Mouse (Mus musculus) neural tube, embryonic 10.5 days (tissue): Measurements from ENCODE around the gene Caprin2.

Experiments used
- DNase-seq: peaks from one replicate; pipeline ENCODE4 v3.0.0-alpha.2; 2017; ENCODE audit warnings: low spot score; ENCODE audit errors: extremely low spot score

The Caprin2 gene

DNA sequence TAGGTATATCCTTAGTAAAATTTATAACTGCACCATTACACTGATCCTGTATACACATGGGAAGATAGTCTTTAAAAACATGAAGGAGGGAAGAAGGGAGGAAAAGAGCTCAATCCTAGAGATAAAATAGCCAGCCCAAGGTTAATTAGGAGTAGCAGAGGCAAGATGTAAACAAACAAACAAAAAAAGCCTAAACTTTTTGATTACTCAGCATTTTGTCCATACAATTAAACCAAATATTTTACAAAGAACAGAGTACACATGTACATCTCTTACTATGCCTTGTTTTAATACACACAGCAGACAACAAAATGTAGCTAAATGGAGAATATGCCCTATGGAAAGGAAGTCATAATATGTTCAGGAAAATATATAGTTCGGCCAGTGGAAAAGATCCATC lies 54.3 kb downstream of the Caprin2 start:
- no peak for DNase-seq

DNA sequence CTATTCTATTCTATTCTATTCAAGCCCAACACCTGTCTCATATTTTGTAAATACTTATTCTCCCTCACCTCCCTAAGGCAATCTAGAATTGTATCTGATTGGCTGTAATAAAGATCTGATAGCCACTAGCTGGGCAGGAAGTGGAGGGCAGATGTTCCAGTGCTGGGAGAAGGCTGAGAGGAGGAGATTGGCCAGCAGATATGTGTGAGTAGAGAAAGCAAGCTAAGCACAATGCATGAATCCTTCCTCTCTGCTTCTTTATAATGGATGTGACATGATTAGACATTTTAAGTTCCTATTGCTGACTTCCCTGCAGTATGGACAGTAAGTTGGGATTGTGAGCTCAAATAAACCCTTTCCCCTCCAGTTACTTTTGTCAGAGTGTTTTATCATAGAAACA lies 57.6 kb downstream of the Caprin2 start:
- DNase-seq, result no peak

DNA sequence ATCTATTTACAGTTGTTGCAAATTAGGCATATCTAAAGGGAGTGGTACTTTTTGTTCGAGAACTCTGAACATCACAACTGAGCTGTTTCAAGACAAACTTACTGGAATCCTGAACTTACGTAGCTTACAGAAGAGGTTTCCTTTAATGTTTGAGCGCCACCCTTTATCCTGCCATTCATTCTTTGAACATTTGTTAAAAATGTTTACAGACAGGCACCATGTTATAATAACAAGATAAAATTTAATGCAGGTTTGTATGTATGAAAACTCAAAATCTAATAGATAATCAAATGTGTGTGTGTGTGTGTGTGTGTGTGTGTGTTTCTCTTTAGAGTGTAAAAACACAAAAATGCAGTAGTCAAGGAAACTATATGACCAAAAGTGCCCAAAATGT lies 64.3 kb downstream of the Caprin2 start:
- no peak for DNase-seq

DNA sequence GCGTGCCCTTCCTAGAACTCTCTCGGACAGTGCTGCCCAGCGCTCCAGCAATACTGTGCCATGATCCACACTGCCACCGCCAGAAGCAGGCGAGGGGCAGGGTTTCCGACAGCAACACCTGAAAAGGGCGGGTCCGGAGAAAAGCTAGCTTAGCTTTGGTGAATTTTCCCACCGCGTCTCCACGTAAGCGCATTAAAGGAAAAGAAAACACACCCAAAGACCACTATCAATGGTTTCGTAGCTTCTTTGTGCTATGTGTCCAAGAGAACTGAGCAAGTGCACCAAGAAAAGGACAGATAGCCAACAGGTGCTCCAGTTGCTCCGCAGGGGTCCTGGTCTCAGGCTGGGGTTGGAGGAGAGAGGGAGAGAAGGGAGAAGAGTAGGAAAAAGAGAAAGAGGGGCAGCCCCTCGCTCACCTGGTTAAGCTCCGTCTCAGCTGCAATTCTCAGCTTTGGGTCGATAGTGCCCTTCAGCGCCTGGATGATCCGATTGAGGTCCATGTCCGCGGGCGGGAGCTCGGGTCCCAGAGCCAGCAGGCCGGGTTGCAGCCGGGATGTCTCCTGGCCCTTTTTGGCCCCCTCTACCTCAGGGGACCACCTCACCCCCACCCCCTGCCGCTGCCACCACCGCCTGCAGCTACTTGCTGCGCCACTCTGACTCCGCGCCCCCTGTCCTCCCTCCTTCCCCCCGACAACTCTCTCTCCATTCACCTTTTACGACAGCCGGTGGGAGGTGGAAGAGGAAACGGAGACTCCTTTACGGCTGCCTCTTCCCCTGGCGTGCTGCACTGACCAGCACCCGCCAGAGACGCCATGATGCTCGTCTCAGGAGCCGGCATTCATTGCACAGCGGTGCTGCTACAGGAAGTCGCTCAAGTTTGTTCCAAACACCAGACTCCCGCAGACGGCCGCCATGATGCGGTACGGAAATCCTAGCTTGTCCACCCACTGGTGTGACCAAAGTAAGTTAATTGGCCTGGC lies 65.0 kb downstream of the Caprin2 start, which contains the start of gene Ipo8:
Ipo8 (minus strand) TSS at position 720 of the 980 bp plus-strand sequence.
- DNase-seq, result peak; percentile 93

DNA sequence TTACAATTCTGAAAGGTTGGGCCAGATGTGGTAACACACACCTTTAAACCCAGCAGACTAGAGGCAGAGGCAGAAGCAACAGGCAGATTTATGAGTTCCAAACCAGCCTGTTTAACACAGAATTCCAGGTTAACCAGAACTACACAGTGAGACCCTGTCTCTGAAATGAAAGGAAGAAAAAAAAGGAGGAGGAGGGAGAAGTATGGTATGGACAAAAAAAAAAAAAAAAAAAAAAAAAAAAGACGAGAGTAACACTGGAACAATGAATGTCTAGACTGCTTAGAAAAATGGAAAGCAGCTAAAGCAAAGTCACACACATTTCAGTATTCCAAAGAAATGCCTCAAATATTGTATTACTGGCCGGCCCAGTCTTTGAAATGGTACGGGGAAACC lies 65.7 kb downstream of the Caprin2 start:
- DNase-seq, result no peak

DNA sequence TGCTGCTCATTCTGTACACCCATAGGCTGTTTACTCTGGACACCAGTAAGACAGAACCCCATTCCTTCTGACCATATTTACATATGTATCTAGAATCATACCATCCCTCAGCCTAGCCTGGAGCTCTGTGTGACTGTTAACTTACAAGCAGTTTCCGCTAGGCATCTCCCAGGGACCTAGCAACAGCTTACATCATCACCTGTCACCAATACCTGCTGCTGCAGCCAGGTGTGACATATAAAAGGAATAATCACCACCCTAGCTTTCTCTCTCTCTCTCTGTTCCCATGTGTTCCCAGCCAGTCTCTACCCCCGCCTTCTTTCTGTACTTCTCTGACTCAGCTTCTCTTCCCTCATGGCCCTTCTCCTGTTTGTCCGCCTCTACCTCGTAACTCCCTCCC lies 69.9 kb downstream of the Caprin2 start:
- no peak for DNase-seq

DNA sequence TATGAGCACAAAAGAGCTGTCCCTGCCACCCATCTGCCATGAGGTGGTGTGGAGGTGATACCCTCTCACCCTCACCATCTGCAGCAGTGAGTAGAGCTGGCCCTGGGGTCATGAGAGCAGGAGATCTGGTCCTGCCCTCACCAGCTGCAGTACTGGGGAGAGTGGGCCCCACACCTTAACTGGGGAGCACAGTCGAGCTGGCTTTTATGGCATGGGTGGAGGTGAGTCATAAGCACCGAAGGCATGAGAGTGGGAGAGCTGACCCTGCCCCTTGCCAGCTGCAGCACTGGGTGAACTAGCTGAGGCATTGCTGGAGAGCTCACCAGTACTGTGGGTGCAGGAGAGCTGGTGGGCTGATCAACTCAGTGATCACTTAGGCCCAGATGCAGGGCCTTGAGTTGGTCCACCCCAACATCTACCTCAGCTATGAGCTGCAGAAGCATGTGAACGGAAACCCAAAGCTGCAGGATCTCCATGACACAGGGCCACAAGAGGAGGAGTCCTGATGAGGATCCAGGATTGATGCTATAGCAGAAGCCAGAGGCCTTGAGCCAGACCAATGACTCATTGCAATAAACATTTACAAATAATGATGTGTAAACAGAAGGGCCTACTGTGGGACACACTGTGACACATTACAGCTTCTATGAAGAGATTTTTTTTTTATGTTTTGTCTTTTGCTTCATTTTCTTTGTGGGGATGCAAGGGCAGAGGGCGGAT lies 77.3 kb downstream of the Caprin2 start:
- DNase-seq, result no peak

DNA sequence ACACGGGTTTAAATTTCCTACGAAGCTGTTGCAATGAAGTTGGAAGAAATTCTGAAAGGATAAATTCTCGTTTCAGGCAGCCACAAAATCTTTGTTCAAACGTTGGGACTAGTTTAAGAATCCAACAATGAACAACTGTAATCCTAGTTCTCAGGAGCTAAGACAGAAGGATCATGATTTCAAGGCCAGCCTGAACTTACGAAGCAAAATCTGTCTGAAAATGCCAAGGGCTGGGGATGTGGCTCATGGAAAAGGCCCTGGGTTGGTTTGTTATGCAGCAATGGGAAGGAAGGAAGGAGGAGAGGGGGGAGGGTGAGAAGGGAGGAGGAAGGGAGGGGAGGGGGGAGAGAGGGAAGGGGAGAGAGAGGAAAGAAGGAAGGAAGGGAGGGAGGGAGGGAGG lies 79.3 kb downstream of the Caprin2 start:
- DNase-seq, result no peak

DNA sequence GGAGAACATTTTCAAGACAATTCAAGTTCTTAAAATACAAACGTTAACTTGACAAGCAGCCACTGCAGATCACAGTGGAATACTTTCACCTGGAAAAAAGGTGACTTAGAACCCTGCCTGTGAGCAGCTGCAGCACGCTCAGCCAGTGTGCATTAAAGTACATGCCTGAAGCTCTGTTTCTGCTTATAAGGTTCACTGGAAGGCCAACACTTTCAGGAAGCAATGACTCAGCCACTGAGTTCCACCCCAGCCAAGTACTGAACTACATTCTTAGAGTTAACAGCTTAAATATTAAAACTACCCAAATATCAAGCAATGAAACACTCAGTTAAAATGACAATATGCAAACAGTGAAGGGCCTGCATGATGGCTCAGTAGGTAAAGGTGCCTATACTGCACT lies 84.9 kb downstream of the Caprin2 start:
- no peak for DNase-seq

DNA sequence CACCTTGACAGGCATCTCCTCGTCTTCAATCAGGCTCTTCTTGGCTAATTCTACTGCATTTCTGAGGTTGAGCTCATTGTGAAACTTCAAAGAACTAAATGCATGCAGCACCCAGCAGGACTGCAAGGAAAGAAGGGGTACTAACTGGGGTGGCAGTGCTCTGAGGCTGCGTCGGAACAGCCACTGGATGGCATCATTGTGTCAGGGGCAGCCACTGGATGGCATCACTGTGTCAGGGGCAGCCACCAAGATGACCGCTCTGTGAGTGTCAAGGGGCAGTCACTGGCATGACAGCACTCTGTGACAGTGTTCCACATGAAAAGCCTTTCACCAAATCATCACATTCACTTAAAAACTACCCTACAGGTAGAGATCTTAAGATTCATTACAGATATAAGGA lies 96.3 kb downstream of the Caprin2 start:
- DNase-seq, result no peak

DNA sequence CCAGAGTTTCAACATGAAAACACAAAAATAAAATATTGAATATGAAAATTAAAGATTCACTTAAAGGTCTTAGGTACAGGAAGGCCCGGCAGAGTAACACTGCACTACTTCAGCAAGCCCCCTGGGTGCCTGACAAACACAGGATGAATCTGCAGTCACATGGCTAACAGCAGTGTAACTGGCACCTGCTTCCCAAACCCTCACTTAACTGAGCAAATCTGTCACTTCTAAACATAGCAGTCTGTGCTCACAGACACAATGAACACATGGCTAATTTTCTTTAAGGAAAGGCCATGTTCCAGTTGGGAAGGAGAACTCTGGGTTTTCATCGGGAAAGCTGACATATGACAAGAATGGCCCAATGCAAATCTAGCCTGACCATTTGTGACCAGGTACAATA lies 100.9 kb downstream of the Caprin2 start:
- no peak for DNase-seq
